Mouse (Mus musculus): ENCODE measurements at regions not wholly inside any gene's neighbourhood (a gene's known extent, or its start where the extent isn't known, plus 50 kb on each side); places are given as distances from the start of the nearest gene placed in this dataset.
"Not testable (repeated sequence)": the region's sequence is repeated elsewhere in the genome, so short reads cannot be mapped to it uniquely, and the experiment has no call there.

- WGBS: 82% methylated on average over 39 of the region's 39 CpGs
- ATAC-seq (ENCODE audit: insufficient number of reproducible peaks, insufficient read depth, low FRiP score, low read depth): no peak
- Histone ChIP-seq H3K36me3 (ENCODE audit: control insufficient read depth, insufficient read depth, low read length) (no peaks in the 10 kb centered on the region), H3K4me3 (ENCODE audit: control insufficient read depth in 1 of 2, insufficient read depth in 1 of 2, low read depth in 1 of 2, low read length in 2 of 2) (no peak overlapping the region), H3K9ac (ENCODE audit: low read length) (no peak overlapping the region), H3K27me3 (ENCODE audit: control insufficient read depth, insufficient read depth, low read length) (no peaks in the 10 kb centered on the region), H3K27ac (replicated peaks in 1 of 2; ENCODE audit: control insufficient read depth in 1 of 2, insufficient read depth in 1 of 2, low read depth in 2 of 2, low read length in 2 of 2) (no peak overlapping the region), H3K4me1 (ENCODE audit: control insufficient read depth in 2 of 2, insufficient read depth in 2 of 2, low read length in 2 of 2) (no peaks in the 10 kb centered on the region), H3K9me3 (ENCODE audit: control insufficient read depth, low read length) (no peaks in the 10 kb centered on the region), H3K4me2 (ENCODE audit: low read length) (no peak overlapping the region)
These were observed 516.7 kb upstream of the BB014433 start for GRCm38 (mm10) chr8:15562310-15563296.

GRCm38 (mm10) chr8:15532027-15532426, 486.1 kb upstream of the BB014433 start:
- Histone ChIP-seq H3K27me3 (ENCODE audit: control insufficient read depth, insufficient read depth, low read length) (no peaks in the 10 kb centered on the region), H3K4me2 (ENCODE audit: low read length) (no peak overlapping the region), H3K9ac (ENCODE audit: low read length) (no peak overlapping the region), H3K4me3 (ENCODE audit: control insufficient read depth in 1 of 2, insufficient read depth in 1 of 2, low read depth in 1 of 2, low read length in 2 of 2) (no peak overlapping the region), H3K27ac (replicated peaks in 1 of 2; ENCODE audit: control insufficient read depth in 1 of 2, insufficient read depth in 1 of 2, low read depth in 2 of 2, low read length in 2 of 2) (no peak overlapping the region), H3K9me3 (ENCODE audit: control insufficient read depth, low read length) (no peaks in the 10 kb centered on the region), H3K36me3 (ENCODE audit: control insufficient read depth, insufficient read depth, low read length) (no peaks in the 10 kb centered on the region), H3K4me1 (ENCODE audit: control insufficient read depth in 2 of 2, insufficient read depth in 2 of 2, low read length in 2 of 2) (no peaks in the 10 kb centered on the region)
- WGBS: 80% methylated on average over 4 of the region's 4 CpGs
- no peak for ATAC-seq (ENCODE audit: insufficient number of reproducible peaks, insufficient read depth, low FRiP score, low read depth)

GRCm38 (mm10) chr8:15525461-15525860, 479.6 kb upstream of the BB014433 start:
- no peak overlapping the region for H3K4me2 ChIP-seq (ENCODE audit: low read length)
- H3K4me1 ChIP-seq (ENCODE audit: control insufficient read depth in 2 of 2, insufficient read depth in 2 of 2, low read length in 2 of 2): no peaks in the 10 kb centered on the region
- no peaks in the 10 kb centered on the region for H3K27me3 ChIP-seq (ENCODE audit: control insufficient read depth, insufficient read depth, low read length)
- H3K9me3 ChIP-seq (ENCODE audit: control insufficient read depth, low read length): no peaks in the 10 kb centered on the region
- no peaks in the 10 kb centered on the region for H3K36me3 ChIP-seq (ENCODE audit: control insufficient read depth, insufficient read depth, low read length)
- 77% methylated on average over 3 of the region's 3 CpGs for WGBS
- H3K27ac ChIP-seq (replicated peaks in 1 of 2; ENCODE audit: control insufficient read depth in 1 of 2, insufficient read depth in 1 of 2, low read depth in 2 of 2, low read length in 2 of 2): no peak overlapping the region
- no peak overlapping the region for H3K9ac ChIP-seq (ENCODE audit: low read length)
- H3K4me3 ChIP-seq (ENCODE audit: control insufficient read depth in 1 of 2, insufficient read depth in 1 of 2, low read depth in 1 of 2, low read length in 2 of 2): no peak overlapping the region
- ATAC-seq (ENCODE audit: insufficient number of reproducible peaks, insufficient read depth, low FRiP score, low read depth): no peak

- not testable (repeated sequence) for H3K9ac ChIP-seq (ENCODE audit: low read length); H3K4me1 ChIP-seq (ENCODE audit: control insufficient read depth in 2 of 2, insufficient read depth in 2 of 2, low read length in 2 of 2); H3K27me3 ChIP-seq (ENCODE audit: control insufficient read depth, insufficient read depth, low read length); H3K4me3 ChIP-seq (ENCODE audit: control insufficient read depth in 1 of 2, insufficient read depth in 1 of 2, low read depth in 1 of 2, low read length in 2 of 2); H3K27ac ChIP-seq (replicated peaks in 1 of 2; ENCODE audit: control insufficient read depth in 1 of 2, insufficient read depth in 1 of 2, low read depth in 2 of 2, low read length in 2 of 2); H3K4me2 ChIP-seq (ENCODE audit: low read length); H3K9me3 ChIP-seq (ENCODE audit: control insufficient read depth, low read length); H3K36me3 ChIP-seq (ENCODE audit: control insufficient read depth, insufficient read depth, low read length); ATAC-seq (ENCODE audit: insufficient number of reproducible peaks, insufficient read depth, low FRiP score, low read depth)
- 67% methylated on average over 17 of the region's 19 CpGs for WGBS
These were observed 474.0 kb upstream of the BB014433 start for GRCm38 (mm10) chr8:15519896-15520295.

- ATAC-seq (ENCODE audit: insufficient number of reproducible peaks, insufficient read depth, low FRiP score, low read depth): no peak
- Histone ChIP-seq H3K4me3 (ENCODE audit: control insufficient read depth in 1 of 2, insufficient read depth in 1 of 2, low read depth in 1 of 2, low read length in 2 of 2) (no peak overlapping the region), H3K4me2 (ENCODE audit: low read length) (no peak overlapping the region), H3K27me3 (ENCODE audit: control insufficient read depth, insufficient read depth, low read length) (no peaks in the 10 kb centered on the region), H3K4me1 (ENCODE audit: control insufficient read depth in 2 of 2, insufficient read depth in 2 of 2, low read length in 2 of 2) (no peaks in the 10 kb centered on the region), H3K9me3 (ENCODE audit: control insufficient read depth, low read length) (no peaks in the 10 kb centered on the region), H3K9ac (ENCODE audit: low read length) (no peak overlapping the region), H3K27ac (replicated peaks in 1 of 2; ENCODE audit: control insufficient read depth in 1 of 2, insufficient read depth in 1 of 2, low read depth in 2 of 2, low read length in 2 of 2) (no peak overlapping the region), H3K36me3 (ENCODE audit: control insufficient read depth, insufficient read depth, low read length) (no peaks in the 10 kb centered on the region)
- WGBS: 82% methylated on average over 4 of the region's 4 CpGs
These were observed 455.1 kb upstream of the BB014433 start for GRCm38 (mm10) chr8:15500973-15501372.

- H3K4me3 ChIP-seq (ENCODE audit: control insufficient read depth in 1 of 2, insufficient read depth in 1 of 2, low read depth in 1 of 2, low read length in 2 of 2): no peak overlapping the region
- no peaks in the 10 kb centered on the region for H3K36me3 ChIP-seq (ENCODE audit: control insufficient read depth, insufficient read depth, low read length)
- ATAC-seq (ENCODE audit: insufficient number of reproducible peaks, insufficient read depth, low FRiP score, low read depth): no peak
- H3K27ac ChIP-seq (replicated peaks in 1 of 2; ENCODE audit: control insufficient read depth in 1 of 2, insufficient read depth in 1 of 2, low read depth in 2 of 2, low read length in 2 of 2): no peak overlapping the region
- no peak overlapping the region for H3K4me2 ChIP-seq (ENCODE audit: low read length)
- no peaks in the 10 kb centered on the region for H3K27me3 ChIP-seq (ENCODE audit: control insufficient read depth, insufficient read depth, low read length)
- no peak overlapping the region for H3K9ac ChIP-seq (ENCODE audit: low read length)
- WGBS: 79% methylated on average over 5 of the region's 5 CpGs
- no peaks in the 10 kb centered on the region for H3K4me1 ChIP-seq (ENCODE audit: control insufficient read depth in 2 of 2, insufficient read depth in 2 of 2, low read length in 2 of 2)
- H3K9me3 ChIP-seq (ENCODE audit: control insufficient read depth, low read length): no peaks in the 10 kb centered on the region
These were observed 451.7 kb upstream of the BB014433 start for GRCm38 (mm10) chr8:15497566-15497965.

GRCm38 (mm10) chr8:15496248-15496647, 450.4 kb upstream of the BB014433 start:
- no peak for ATAC-seq (ENCODE audit: insufficient number of reproducible peaks, insufficient read depth, low FRiP score, low read depth)
- H3K9ac ChIP-seq (ENCODE audit: low read length): no peak overlapping the region
- H3K9me3 ChIP-seq (ENCODE audit: control insufficient read depth, low read length): no peaks in the 10 kb centered on the region
- H3K36me3 ChIP-seq (ENCODE audit: control insufficient read depth, insufficient read depth, low read length): no peaks in the 10 kb centered on the region
- H3K4me3 ChIP-seq (ENCODE audit: control insufficient read depth in 1 of 2, insufficient read depth in 1 of 2, low read depth in 1 of 2, low read length in 2 of 2): no peak overlapping the region
- no peaks in the 10 kb centered on the region for H3K27me3 ChIP-seq (ENCODE audit: control insufficient read depth, insufficient read depth, low read length)
- no peak overlapping the region for H3K27ac ChIP-seq (replicated peaks in 1 of 2; ENCODE audit: control insufficient read depth in 1 of 2, insufficient read depth in 1 of 2, low read depth in 2 of 2, low read length in 2 of 2)
- H3K4me1 ChIP-seq (ENCODE audit: control insufficient read depth in 2 of 2, insufficient read depth in 2 of 2, low read length in 2 of 2): no peaks in the 10 kb centered on the region
- WGBS: 80% methylated on average over 11 of the region's 11 CpGs
- no peak overlapping the region for H3K4me2 ChIP-seq (ENCODE audit: low read length)

GRCm38 (mm10) chr8:15490774-15491173, 444.9 kb upstream of the BB014433 start:
- H3K36me3 ChIP-seq (ENCODE audit: control insufficient read depth, insufficient read depth, low read length): no peaks in the 10 kb centered on the region
- 68% methylated on average over 4 of the region's 4 CpGs for WGBS
- H3K9me3 ChIP-seq (ENCODE audit: control insufficient read depth, low read length): no peaks in the 10 kb centered on the region
- H3K4me2 ChIP-seq (ENCODE audit: low read length): no peak overlapping the region
- no peaks in the 10 kb centered on the region for H3K4me1 ChIP-seq (ENCODE audit: control insufficient read depth in 2 of 2, insufficient read depth in 2 of 2, low read length in 2 of 2)
- no peak overlapping the region for H3K27ac ChIP-seq (replicated peaks in 1 of 2; ENCODE audit: control insufficient read depth in 1 of 2, insufficient read depth in 1 of 2, low read depth in 2 of 2, low read length in 2 of 2)
- H3K4me3 ChIP-seq (ENCODE audit: control insufficient read depth in 1 of 2, insufficient read depth in 1 of 2, low read depth in 1 of 2, low read length in 2 of 2): no peak overlapping the region
- H3K9ac ChIP-seq (ENCODE audit: low read length): no peak overlapping the region
- no peak for ATAC-seq (ENCODE audit: insufficient number of reproducible peaks, insufficient read depth, low FRiP score, low read depth)
- no peaks in the 10 kb centered on the region for H3K27me3 ChIP-seq (ENCODE audit: control insufficient read depth, insufficient read depth, low read length)
